Mouse (Mus musculus): ENCODE measurements around the gene Rprd1b.

- TF ChIP-seq CTCF (IDR thresholded peaks at IDR 0.05; ENCODE audit: borderline replicate concordance, insufficient read depth, low read length) (no peak), POLR2A (IDR thresholded peaks at IDR 0.05; ENCODE audit: low read depth, low read length) (no peak)
Measured at GRCm38 (mm10) chr2:157985611-157986010, 42.7 kb upstream of the Rprd1b start.
